Mouse (Mus musculus): Measurements from ENCODE around the gene Fig4. TPM values are rescaled to one million over a fixed set of nuclear protein-coding genes. Genes with fewer than 3 reads are reported as not detected.
A peak's percentile ranks its signal among the peaks of the same experiment; 100 is the strongest.

The Fig4 gene
- polyA plus RNA-seq, 1 experiment = 0.38 TPM

- H3K9me3 ChIP-seq (ENCODE audit: control insufficient read depth, low read length) = no peaks in the 10 kb centered on the region
- no peaks in the 10 kb centered on the region for H3K27me3 ChIP-seq (ENCODE audit: control insufficient read depth)
- TF ChIP-seq TAL1 (IDR thresholded peaks at IDR 0.05; ENCODE audit: low read length) = no peak
- TF ChIP-seq GATA1 (IDR thresholded peaks at IDR 0.05; ENCODE audit: low read length) = no peak
- peaks cover 5% of the 10 kb centered on the region for H3K36me3 ChIP-seq (ENCODE audit: control insufficient read depth)
- no peak overlapping the region for H3K4me3 ChIP-seq (replicated peaks)
- no peaks in the 10 kb centered on the region; the same call in 1 of the 2 replicates for H3K4me1 ChIP-seq (ENCODE audit: control insufficient read depth)
Observed at GRCm38 (mm10) chr10:41274871-41275270, 28.2 kb downstream of the Fig4 start.

- Histone ChIP-seq H3K36me3 (ENCODE audit: control insufficient read depth) (peaks cover 19% of the 10 kb centered on the region), H3K4me1 (ENCODE audit: control insufficient read depth) (peaks cover 2% of the 10 kb centered on the region), H3K4me3 (replicated peaks) (no peak overlapping the region), H3K9me3 (ENCODE audit: control insufficient read depth, low read length) (no peaks in the 10 kb centered on the region), H3K27me3 (ENCODE audit: control insufficient read depth) (no peaks in the 10 kb centered on the region)
- TF ChIP-seq TAL1 (IDR thresholded peaks at IDR 0.05; ENCODE audit: low read length) (no peak), GATA1 (IDR thresholded peaks at IDR 0.05; ENCODE audit: low read length) (no peak)
Observed at GRCm38 (mm10) chr10:41271860-41272259, 31.2 kb downstream of the Fig4 start.

- peaks cover 6% of the 10 kb centered on the region for H3K9me3 ChIP-seq (ENCODE audit: control insufficient read depth, low read length)
- peaks cover 44% of the 10 kb centered on the region for H3K4me1 ChIP-seq (ENCODE audit: control insufficient read depth)
- H3K27me3 ChIP-seq (ENCODE audit: control insufficient read depth) = no peaks in the 10 kb centered on the region
- TF ChIP-seq TAL1 (IDR thresholded peaks at IDR 0.05; ENCODE audit: low read length) = no peak
- no peak for TF ChIP-seq GATA1 (IDR thresholded peaks at IDR 0.05; ENCODE audit: low read length)
- H3K36me3 ChIP-seq (ENCODE audit: control insufficient read depth) = peaks cover 31% of the 10 kb centered on the region
- no peak overlapping the region for H3K4me3 ChIP-seq (replicated peaks)
Observed at GRCm38 (mm10) chr10:41261889-41262288, 41.2 kb downstream of the Fig4 start.

- TF ChIP-seq TAL1 (IDR thresholded peaks at IDR 0.05; ENCODE audit: low read length) (no peak), GATA1 (IDR thresholded peaks at IDR 0.05; ENCODE audit: low read length) (no peak)
- H3K4me1 ChIP-seq (ENCODE audit: control insufficient read depth) = peaks cover 42% of the 10 kb centered on the region
- H3K9me3 ChIP-seq (ENCODE audit: control insufficient read depth, low read length) = peaks cover 6% of the 10 kb centered on the region
- H3K4me3 ChIP-seq (replicated peaks) = no peak overlapping the region
- H3K36me3 ChIP-seq (ENCODE audit: control insufficient read depth) = peaks cover 33% of the 10 kb centered on the region
- H3K27me3 ChIP-seq (ENCODE audit: control insufficient read depth) = no peaks in the 10 kb centered on the region
Observed at GRCm38 (mm10) chr10:41261218-41261617, 41.8 kb downstream of the Fig4 start.

GRCm38 (mm10) chr10:41260243-41261006, 42.6 kb downstream of the Fig4 start:
- no peaks in the 10 kb centered on the region for H3K27me3 ChIP-seq (ENCODE audit: control insufficient read depth)
- H3K4me1 ChIP-seq (ENCODE audit: control insufficient read depth) = peaks cover 45% of the 10 kb centered on the region
- H3K9me3 ChIP-seq (ENCODE audit: control insufficient read depth, low read length) = peaks cover 6% of the 10 kb centered on the region
- H3K36me3 ChIP-seq (ENCODE audit: control insufficient read depth) = peaks cover 41% of the 10 kb centered on the region
- H3K4me3 ChIP-seq (replicated peaks) = no peak overlapping the region
- TF ChIP-seq GATA1 (IDR thresholded peaks at IDR 0.05; ENCODE audit: low read length) = no peak
- no peak for TF ChIP-seq TAL1 (IDR thresholded peaks at IDR 0.05; ENCODE audit: low read length)

- no peaks in the 10 kb centered on the region; the same call in 1 of the 2 replicates for H3K9me3 ChIP-seq (ENCODE audit: control insufficient read depth, low read length)
- no peak for TF ChIP-seq GATA1 (IDR thresholded peaks at IDR 0.05; ENCODE audit: low read length)
- TF ChIP-seq TAL1 (IDR thresholded peaks at IDR 0.05; ENCODE audit: low read length) = no peak
- H3K4me1 ChIP-seq (ENCODE audit: control insufficient read depth) = peaks cover 52% of the 10 kb centered on the region
- H3K36me3 ChIP-seq (ENCODE audit: control insufficient read depth) = peaks cover 59% of the 10 kb centered on the region
- no peaks in the 10 kb centered on the region for H3K27me3 ChIP-seq (ENCODE audit: control insufficient read depth)
- no peak overlapping the region for H3K4me3 ChIP-seq (replicated peaks)
Observed at GRCm38 (mm10) chr10:41250749-41251065, 52.4 kb downstream of the Fig4 start.

GRCm38 (mm10) chr10:41250045-41250748, 52.9 kb downstream of the Fig4 start:
- TF ChIP-seq TAL1 (IDR thresholded peaks at IDR 0.05; ENCODE audit: low read length) = no peak
- no peak for TF ChIP-seq GATA1 (IDR thresholded peaks at IDR 0.05; ENCODE audit: low read length)

GRCm38 (mm10) chr10:41249006-41249659, 53.9 kb downstream of the Fig4 start:
- 0 out of 3 replicates have a peak, but pooled peaks have one; percentile 25 for TF ChIP-seq TAL1 (IDR thresholded peaks at IDR 0.05; ENCODE audit: low read length)
- TF ChIP-seq GATA1 (IDR thresholded peaks at IDR 0.05; ENCODE audit: low read length) = no peak
- Histone ChIP-seq H3K27me3 (ENCODE audit: control insufficient read depth) (no peaks in the 10 kb centered on the region), H3K36me3 (ENCODE audit: control insufficient read depth) (peaks cover 60% of the 10 kb centered on the region), H3K4me1 (ENCODE audit: control insufficient read depth) (peaks cover 53% of the 10 kb centered on the region), H3K9me3 (ENCODE audit: control insufficient read depth, low read length) (no peaks in the 10 kb centered on the region; the same call in 1 of the 2 replicates), H3K4me3 (replicated peaks) (no peak overlapping the region)

More at GRCm38 (mm10) chr10:41250045-41250748, 52.9 kb downstream of the Fig4 start:
- Histone ChIP-seq H3K36me3 (ENCODE audit: control insufficient read depth) (peaks cover 58% of the 10 kb centered on the region), H3K27me3 (ENCODE audit: control insufficient read depth) (no peaks in the 10 kb centered on the region), H3K4me1 (ENCODE audit: control insufficient read depth) (peaks cover 53% of the 10 kb centered on the region), H3K4me3 (replicated peaks) (no peak overlapping the region), H3K9me3 (ENCODE audit: control insufficient read depth, low read length) (no peaks in the 10 kb centered on the region; the same call in 1 of the 2 replicates)

Measured in erythroblast, embryonic 14.5 days (primary cell).